Mouse (Mus musculus): ENCODE results near the gene Atp5d.

DNA sequence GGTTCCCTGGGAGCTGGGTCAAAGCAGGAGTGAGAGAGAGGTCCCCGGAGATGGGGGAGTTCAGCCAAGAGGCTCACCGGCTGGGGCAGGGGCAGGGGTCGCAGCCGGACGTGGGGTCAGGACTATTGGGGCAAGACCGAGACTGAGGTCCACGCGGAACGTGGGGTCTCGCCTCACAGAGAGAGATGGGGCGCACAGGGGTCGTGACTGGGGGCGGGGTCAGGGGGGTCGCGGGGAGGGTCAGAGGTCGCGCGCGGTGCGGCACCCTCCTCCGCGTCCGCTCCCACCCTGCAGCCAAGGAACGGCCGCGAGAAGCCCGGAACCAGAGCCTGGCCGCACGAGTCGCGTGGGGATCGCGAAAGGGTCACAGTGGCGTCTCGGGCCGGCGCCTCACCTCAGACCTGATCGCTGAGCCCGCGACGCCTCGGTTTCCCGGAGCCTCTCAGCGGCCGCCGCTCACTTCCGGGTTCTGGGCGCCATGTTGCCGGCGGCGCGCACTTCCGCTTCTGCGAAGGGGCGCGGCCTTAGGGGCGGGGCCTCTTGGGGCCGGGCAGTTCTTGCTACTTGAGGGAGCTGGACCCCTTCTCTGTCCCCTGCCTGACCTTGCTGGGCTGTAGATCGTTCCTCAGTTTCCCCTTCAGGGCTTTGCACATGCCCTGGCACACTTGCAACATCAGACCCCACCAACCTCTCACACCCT, 36.1 kb upstream of the Atp5d start:
- TF ChIP-seq CTCF (conservative IDR thresholded peaks at IDR 0.05; ENCODE audit: low read length) (no peak), NANOG (IDR thresholded peaks at IDR 0.05; ENCODE audit: borderline replicate concordance, low read length) (no peak)

All from E14TG2a.4 (cell line).